Mouse (Mus musculus) layer of hippocampus, adult 18-20 months (tissue): Measurements from ENCODE around the gene Zswim4. TPM values are rescaled to one million over a fixed set of nuclear protein-coding genes. Genes with fewer than 3 reads are reported as not detected.

Experiments
- DNase-seq, 2 experiments: peaks; one replicate each; pipeline ENCODE4 v3.0.0; 2022; ENCODE audit warnings: low spot score in 2 of 2
- total RNA-seq, 2 experiments: library from RNA; stranded (reverse); gene quantifications; 2 replicates each; pipeline ENCODE4 v1.2.3; 2021

Zswim4 gene
- total RNA-seq, 2 experiments from 2014 or later = 17.0 to 17.3 TPM

- DNase-seq = peak in 1 of 2 experiments; percentile 39
Measured at GRCm38 (mm10) chr8:84200652-84201544, 36.0 kb downstream of the Zswim4 start.

- no peak for DNase-seq
Measured at GRCm38 (mm10) chr8:84200126-84200555, 36.7 kb downstream of the Zswim4 start.

GRCm38 (mm10) chr8:84199348-84200125, 37.3 kb downstream of the Zswim4 start:
- DNase-seq = no peak

GRCm38 (mm10) chr8:84198871-84199270, 38.0 kb downstream of the Zswim4 start:
- DNase-seq = no peak

- DNase-seq = peak; percentile 76 to 79
Measured at GRCm38 (mm10) chr8:84197922-84198774, 38.7 kb downstream of the Zswim4 start.

- DNase-seq = peak in 1 of 2 experiments; percentile 64
Measured at GRCm38 (mm10) chr8:84197141-84197921, 39.5 kb downstream of the Zswim4 start.

- no peak for DNase-seq
Measured at GRCm38 (mm10) chr8:84194224-84194743, 42.6 kb downstream of the Zswim4 start.

- no peak for DNase-seq
Measured at GRCm38 (mm10) chr8:84193566-84193965, 43.3 kb downstream of the Zswim4 start.

GRCm38 (mm10) chr8:84193161-84193560, 43.7 kb downstream of the Zswim4 start:
- no peak for DNase-seq

GRCm38 (mm10) chr8:84192555-84192954, 44.3 kb downstream of the Zswim4 start:
- DNase-seq = peak in 1 of 2 experiments; percentile 70

- peak in 1 of 2 experiments; percentile 15 for DNase-seq
Measured at GRCm38 (mm10) chr8:84192023-84192422, 44.8 kb downstream of the Zswim4 start.

GRCm38 (mm10) chr8:84190191-84190867, 46.5 kb downstream of the Zswim4 start:
- DNase-seq = no peak

- DNase-seq = no peak
Measured at GRCm38 (mm10) chr8:84189603-84190002, 47.3 kb downstream of the Zswim4 start.

GRCm38 (mm10) chr8:84188671-84189070, 48.2 kb downstream of the Zswim4 start:
- DNase-seq = no peak

GRCm38 (mm10) chr8:84187065-84187755, 49.6 kb downstream of the Zswim4 start:
- peak in 1 of 2 experiments; percentile 68 for DNase-seq

- DNase-seq = peak in 1 of 2 experiments; percentile 89
Measured at GRCm38 (mm10) chr8:84186547-84186946, 50.3 kb downstream of the Zswim4 start.

- no peak for DNase-seq
Measured at GRCm38 (mm10) chr8:84185117-84185516, 51.7 kb downstream of the Zswim4 start, which contains the start of gene Nanos3. Nanos3 (minus strand) TSS chr8:84185217.
